Mouse (Mus musculus): Measurements from ENCODE around the gene Gm26602.
A peak's percentile ranks its signal among the peaks of the same experiment; 100 is the strongest.
"Not testable (repeated sequence)": the region's sequence is repeated elsewhere in the genome, so short reads cannot be mapped to it uniquely, and the experiment has no call there.

GRCm38 (mm10) chr10:79892451-79893118 lies 18.1 kb upstream of the Gm26602 start:
- not testable (repeated sequence) for TF ChIP-seq POLR2A (IDR thresholded peaks at IDR 0.05; ENCODE audit: control insufficient read depth, extremely low read depth, insufficient read depth, low read length, poor library complexity)
- TF ChIP-seq CTCF (IDR thresholded peaks at IDR 0.05; ENCODE audit: borderline replicate concordance, control insufficient read depth, extremely low read depth, insufficient read depth, low read length, poor library complexity): peak; percentile 88
